Mouse (Mus musculus) retina, embryonic 14.5 days (tissue): ENCODE measurements around the gene Manf.
A peak's percentile ranks its signal among the peaks of the same experiment; 100 is the strongest.

Experiments used
- DNase-seq: peaks from one replicate; pipeline ENCODE4 v3.0.0-alpha.2; 2015; ENCODE audit warnings: low spot score

Gene Manf

DNA sequence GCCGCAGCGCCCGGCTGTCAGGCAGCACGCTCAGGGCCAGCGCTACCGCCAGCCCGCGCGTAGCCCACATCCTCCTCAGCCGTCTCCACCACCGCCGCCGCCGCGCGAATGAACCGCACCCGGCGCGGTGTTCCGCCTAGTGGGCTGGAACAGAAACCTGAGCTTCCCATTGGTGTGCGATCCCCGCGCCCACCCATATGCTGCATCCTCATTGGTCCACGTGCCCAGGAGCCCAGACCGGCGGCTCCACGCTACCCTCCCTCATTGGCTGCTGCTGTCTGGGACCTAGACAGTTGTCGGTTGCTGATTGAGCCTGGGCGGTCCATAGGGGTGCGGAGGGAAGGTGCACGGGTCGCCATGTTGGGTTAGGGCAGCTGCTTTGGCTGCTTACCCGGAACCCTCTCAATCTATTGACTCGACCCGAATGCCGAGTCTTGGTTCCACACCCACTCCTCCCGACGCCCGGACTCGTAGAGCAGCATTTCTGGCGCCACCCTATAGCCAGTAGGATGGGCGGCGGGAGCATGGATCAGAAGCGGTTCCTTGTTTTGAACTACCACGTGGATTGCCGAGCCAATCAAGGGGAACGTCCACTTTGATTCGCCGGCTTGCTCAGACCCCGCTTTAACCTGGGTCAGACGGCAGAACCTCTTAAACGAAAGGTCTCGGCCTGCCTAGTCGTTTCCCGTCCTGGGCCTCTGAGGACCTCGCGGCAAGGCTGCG is at the start of gene Manf:
Gene Manf, minus strand, starts transcription at position 151 of the 723 bp plus-strand sequence.
- peak; percentile 98 for DNase-seq

DNA sequence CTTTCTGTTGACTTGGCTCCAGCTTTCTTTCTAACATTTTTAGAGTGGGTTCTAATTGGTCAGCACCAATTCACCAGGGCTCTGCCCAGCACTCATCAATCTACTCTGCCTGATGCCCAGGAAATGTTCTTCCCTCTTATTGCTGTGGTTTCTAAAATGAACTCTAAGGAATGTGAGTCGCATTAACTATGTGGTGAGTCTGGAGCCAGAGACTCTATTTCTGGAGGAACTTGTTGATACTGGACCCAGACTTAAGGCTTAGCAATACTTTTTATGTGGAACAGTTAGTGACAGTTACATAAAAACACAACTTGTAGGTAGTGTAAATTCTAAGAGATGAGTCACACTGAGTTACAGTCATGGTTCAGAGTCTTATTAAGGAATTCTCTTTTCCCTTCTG is 43.2 kb upstream of the Manf start:
- no peak for DNase-seq

DNA sequence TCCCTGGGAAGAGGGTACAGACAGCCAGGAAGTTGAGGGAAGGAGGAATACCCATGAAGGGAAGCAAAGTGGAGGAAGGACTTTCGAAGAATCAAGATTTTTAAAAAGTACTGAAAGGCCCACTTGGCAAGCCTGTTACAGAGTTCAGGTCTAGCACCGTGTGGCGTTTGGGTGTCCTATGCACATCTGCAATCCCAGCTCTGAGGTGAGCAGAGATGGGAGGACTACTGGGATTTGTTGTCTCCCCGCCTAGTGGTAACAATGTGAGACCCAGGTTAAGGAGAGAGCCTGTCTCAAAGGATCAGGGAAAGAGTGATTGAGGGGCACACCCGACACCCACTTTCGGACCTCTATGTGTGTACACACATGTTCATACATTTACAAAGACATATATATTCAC is 23.1 kb upstream of the Manf start:
- DNase-seq, result no peak

DNA sequence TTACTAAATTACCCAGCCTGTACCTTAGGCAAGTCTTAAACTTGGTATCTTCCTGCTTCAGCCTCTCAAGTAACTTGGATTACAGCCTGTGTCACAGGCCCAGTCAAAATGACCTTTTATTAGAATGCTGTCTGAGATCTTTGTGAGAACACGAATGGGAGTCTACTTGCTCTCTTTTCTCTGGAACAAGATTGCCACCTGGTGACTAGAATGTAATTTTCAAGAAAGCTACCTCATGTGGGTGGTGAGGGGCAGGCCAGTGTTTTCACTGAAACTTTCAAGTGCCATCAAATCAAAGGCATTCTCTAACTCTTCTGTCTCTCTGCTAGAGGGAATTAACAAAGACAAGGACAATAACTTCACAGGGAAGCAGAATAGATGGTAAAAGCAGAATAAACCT is 22.0 kb upstream of the Manf start:
- DNase-seq, result no peak

DNA sequence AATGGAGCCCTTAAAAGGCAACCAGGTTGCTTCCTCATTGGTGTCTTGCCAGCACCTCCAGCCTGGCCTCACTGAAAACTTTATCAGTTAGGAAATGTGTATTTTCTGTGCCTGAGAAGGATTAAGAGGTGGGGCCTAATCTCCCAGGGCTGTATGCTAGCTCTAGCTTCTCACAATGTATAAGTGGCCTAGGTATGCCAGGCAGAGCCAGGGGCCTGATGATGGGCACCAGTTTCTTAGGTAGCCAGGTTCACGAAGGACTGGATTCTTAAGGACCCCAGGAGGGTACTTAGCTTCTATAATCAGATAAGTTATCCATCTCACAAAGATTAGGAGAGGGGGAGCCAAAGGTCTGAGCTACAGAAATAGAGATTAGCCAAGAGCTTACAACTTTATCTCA is 19.8 kb upstream of the Manf start:
- no peak for DNase-seq

DNA sequence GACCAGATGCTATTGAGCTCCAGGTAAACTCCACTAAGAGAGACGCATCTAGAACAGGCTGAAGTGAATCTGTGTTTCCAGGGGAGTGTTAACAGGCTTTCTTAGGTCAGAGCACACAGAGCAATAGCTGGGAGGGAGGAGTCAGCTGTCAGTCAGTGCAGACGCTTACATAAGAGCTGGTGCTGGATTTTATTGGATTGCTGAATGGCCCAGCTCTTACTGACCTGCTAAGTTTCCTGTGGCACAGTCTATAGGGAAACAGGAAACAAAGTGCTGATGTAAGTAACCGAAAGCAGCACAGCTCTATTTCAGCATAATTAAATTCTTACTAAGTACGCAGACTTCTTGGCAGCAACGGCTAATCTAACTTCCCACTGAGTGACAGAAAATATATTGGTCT is 16.9 kb upstream of the Manf start:
- DNase-seq, result no peak

DNA sequence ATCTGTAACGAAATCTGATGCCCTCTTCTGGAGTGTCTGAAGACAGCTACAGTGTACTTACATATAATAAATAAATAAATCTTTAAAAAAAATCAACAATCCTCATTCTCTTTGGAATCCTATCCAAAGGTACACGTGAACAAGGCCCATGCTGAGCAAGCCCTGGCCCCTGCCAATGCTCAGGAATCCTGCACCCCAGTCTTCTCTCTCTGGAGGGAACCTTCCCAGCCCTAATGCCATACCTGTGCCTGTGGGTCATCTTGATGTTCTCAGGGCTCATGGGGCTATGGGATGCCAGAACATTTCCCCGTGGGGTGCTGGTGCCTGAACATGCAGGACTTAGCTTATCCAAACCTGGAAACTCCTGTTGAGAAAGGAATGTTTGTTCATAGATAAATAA is 16.4 kb upstream of the Manf start:
- no peak for DNase-seq

DNA sequence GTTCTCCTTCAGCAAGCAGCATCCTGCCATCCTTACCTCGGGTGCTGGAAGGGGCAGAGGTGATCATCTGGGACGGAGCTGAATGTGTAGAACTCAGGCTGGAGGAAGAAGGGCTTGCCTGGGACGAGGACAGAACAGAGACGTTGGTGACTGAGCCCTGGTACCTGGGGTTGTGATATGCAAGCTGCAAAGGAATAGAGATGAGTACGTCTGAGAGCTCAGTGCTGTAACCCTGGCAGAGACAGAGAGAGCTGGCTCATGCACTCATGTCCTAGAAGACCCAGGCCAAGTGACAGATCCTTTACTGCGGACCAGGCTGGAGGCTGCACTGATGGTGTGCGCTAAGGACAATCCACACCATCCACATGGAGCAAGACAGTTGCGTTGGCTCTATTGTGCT is 14.8 kb upstream of the Manf start:
- DNase-seq, result no peak

DNA sequence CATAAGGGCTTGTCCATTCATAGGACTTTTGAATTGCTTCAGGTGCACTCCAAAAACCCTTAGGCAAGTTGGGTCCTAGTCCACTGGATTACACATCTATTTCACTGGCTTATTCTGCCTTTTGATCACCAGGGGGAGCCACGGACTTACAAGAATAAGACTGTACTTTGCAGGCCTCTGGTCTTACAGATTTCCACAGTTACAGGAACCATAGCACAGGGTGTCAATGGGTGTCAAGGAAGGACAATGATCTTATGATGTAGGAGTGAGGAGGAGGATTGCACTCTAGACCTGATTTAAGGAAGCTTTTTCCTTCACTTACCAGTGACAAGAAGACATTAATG is 12.0 kb upstream of the Manf start:
- peak; percentile 78 for DNase-seq

DNA sequence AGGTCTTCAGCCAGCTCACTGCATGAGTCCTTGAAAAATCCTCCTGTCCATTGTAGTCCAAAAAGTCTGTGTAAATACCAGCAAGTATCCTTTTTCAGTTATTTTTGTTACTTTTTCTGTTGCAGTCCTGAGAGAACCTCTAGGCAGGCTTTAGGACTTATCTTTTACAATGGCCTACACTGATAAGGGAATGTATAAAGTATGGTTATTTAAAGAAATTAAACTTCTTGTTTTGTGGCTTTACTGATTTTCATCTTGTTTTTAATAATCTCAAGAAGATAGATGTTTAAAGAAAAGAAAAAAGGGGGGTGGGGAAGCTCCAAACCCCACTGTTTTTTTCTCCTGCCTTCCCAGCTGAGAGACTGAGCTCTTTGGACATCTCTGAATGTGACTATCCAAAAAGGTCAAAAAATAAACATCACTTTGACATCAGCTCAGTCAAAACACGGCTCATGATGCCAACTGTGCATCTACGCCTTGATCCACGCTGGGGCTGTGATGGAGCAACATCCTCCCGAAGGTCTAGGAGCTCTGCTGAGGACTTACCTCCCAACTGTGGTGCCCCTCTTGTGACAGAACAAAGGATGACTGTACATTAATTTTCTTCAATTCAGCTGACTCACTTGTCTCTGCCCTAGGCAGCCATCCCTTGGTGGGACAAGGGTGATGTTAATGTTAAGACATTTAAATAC is 11.5 kb upstream of the Manf start:
- DNase-seq, result no peak

DNA sequence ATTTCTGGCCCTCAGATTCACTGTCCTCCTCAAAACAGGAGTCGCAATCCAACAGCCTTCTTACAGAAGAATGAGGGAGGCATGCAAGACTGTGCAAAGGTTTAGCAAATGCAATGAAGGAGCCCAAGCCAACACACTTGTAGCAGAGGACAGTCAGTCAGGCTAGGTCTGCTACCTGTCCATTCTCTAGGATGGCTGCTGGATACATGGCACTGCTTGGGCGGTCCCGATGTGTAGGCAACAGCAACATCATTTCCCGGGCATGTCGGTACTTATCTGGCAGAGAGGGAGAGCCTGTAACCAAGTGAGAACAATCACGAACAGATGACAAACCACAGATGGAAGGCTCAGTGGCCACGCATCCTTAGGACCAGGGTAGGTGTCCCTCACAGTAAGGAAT is 9.8 kb upstream of the Manf start:
- DNase-seq, result no peak

DNA sequence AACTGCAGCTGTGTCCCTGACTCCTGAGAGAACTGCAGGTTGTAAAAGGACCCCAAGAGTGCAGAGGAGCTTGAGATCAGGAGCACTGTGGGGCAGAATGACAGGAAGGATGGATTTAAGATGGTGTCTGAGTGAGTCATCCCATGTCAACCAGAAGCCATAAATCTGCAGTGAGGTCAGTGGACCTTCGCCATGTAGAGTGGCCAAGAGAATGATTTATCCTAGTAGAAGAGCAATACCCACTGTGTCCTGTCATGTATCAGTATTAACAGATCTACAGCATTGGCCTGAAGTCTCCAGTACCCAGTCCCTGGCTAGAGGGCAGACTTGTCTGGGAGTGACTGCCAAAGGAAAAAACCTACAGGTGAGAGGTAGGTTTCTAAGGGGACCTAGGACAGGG is 7.1 kb upstream of the Manf start:
- no peak for DNase-seq

DNA sequence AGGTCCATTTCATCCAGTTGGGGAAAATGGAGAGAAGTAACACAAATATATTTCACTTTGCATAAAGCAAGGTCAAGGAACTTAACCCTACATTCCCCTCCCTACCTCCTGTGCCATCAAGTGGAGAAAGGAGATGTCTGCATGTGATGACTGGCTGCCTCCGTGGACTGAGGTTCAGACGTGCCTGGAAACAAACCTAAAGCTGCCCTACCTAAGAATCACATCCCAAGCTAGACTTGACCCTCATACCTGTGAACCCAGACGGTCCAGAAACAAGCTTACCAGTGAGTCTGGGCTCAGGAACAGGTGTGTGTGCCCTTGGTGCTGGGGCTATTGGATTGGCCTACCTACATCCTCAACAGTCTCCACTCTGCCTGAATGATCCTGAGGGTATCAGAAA is 1.5 kb upstream of the Manf start:
- no peak for DNase-seq

DNA sequence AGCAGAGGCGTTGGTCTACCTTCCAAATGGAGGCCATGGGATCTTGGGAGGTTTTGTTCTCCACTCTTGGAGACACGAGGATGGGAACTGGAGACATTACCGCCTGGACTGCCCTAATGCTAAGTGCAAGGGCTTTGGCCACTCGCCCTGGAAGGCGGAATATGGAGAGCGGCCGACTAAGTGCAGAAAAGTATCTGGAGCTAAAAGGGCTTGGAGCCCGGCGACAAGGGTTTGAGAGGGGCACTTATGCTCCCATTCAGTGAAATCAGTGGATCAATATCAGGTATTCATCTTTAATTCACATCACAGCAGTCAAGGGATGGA is 735 bp upstream of the Manf start:
- no peak for DNase-seq

DNA sequence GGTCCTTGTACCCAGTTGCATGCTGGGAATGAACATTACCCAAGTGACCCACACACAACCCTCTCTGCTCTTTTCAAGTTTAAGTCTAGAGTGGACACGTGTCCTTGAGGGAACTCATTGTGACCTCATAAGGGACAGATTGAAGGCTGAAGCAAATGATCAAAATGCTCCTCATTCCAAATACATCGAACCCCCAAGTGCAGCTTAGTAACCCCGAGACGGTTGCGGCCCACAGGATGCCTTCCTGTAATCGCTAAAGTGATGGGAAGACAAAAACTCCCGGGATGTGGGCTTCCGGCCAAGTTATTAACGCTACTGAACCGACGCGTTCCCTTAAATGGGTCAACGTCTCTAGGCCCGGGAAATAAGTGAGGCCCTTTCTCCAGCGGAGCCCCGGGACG is 438 bp downstream of the Manf start:
- DNase-seq, result peak; percentile 50

DNA sequence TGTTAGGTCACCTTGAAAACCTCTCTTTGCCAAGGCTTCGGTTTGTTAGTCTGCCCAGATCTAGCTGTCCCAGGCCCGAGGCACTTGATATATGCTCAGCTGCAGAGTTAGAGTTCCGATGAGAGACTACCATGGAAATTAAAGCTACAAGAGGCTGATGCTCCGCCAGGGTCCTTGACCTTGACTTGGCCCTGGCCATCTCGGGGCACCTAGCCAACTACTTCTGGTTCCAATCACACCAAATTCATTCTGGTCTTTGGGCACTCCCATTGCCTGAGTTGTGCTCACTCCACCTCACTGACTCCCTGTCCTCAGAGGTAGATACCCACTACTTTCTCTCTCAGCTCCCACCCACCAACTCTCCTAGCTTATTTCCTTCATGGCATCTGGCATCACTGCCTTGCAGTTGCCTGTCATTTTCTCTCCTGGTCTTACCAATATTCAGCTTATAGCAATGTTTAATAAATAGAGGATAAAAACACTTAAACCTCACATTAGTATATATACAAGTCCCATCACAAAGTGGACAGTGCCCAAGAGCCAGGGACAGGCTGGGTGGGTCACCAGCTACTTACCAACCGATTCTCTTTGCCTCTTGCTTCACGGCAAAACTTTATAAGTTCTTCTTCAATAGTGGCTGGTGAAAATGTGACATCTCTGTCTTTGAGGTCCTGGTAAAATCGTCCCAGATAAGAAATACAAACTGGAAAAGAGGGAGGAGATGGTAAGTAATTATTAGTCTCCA is 1.1 kb downstream of the Manf start:
- no peak for DNase-seq

DNA sequence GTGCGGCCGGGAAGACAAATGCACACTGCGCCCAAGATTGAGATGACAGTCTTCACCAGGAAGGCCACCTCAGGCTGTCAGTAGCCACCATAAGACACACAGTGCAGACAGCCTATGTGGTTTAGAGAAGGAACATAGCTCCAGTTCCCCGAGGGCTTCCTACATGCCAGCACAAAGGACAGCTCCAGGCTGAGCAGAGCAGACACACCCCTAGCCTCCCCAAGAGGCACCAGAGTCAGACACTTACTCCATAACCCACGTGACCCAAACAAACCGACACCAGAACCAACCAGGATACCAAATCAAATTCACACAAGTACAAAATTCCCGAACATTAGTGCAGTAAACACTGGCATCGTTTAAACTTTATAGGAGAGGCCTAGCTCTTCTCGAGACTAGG is 2.5 kb downstream of the Manf start:
- no peak for DNase-seq

DNA sequence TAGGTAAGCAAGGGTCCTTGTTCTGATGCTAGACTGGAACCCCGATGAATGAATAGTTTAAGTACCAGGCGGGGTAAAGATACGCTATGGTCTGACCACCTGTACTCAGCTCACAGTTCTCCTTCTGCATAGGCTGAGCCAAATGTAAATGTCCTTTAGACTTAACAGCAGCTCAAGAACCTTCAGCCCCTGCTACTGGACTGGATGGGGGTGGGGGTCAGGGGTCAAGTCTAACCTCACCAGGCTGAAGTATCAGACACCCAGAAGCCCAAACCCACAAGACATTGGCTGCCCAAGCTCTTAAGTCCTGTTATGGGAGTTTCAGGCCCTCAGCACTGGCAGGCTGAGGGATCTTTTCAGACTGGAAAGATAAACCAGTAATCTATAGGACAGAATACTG is 3.4 kb downstream of the Manf start:
- DNase-seq, result no peak

DNA sequence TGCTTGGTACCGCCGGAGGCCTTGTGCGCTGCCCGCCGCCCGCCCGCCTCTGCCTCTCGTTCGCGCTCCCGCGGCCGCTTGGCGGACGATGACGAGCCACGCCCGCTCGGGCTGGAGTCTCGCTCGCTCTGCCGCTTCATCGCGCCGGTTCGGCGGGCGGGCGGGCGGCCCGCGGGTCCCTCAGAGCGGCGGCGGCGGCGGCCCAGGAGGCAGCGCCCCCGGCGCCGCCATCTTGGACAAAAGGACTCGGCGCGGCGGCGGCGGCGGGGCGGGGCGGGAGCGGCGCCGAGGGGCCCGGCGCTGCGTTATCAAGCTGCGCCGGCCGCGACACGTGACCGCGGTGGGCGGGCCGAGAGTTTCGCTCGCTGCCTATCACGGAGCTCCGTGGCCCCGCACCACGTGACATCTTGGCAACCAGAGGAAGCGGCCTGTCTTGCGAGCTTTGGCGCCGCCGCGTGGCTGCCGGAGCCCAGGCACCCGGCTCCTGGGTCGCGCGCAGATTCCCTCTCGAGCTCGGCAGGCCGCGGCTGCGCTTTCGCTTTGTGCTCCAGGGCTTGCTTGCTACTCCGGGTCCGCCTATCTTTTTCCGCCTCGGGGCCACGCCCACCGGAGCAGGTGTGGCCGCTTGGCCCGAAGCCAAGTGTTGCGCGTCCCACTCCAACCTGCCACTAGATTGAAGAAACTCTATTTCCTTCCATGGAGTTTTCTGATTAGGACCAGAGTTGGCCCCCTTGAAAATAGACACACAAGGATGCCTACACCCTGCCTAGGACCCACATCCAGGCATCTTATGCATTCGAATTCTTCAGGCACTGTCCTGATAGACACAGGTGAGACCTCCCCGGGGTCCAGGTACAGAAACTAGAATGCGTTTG is 4.7 kb downstream of the Manf start, which contains the start of gene Rbm15b:
Gene Rbm15b, minus strand, starts transcription at position 601 of the 875 bp plus-strand sequence.
- DNase-seq, result peak; percentile 99

DNA sequence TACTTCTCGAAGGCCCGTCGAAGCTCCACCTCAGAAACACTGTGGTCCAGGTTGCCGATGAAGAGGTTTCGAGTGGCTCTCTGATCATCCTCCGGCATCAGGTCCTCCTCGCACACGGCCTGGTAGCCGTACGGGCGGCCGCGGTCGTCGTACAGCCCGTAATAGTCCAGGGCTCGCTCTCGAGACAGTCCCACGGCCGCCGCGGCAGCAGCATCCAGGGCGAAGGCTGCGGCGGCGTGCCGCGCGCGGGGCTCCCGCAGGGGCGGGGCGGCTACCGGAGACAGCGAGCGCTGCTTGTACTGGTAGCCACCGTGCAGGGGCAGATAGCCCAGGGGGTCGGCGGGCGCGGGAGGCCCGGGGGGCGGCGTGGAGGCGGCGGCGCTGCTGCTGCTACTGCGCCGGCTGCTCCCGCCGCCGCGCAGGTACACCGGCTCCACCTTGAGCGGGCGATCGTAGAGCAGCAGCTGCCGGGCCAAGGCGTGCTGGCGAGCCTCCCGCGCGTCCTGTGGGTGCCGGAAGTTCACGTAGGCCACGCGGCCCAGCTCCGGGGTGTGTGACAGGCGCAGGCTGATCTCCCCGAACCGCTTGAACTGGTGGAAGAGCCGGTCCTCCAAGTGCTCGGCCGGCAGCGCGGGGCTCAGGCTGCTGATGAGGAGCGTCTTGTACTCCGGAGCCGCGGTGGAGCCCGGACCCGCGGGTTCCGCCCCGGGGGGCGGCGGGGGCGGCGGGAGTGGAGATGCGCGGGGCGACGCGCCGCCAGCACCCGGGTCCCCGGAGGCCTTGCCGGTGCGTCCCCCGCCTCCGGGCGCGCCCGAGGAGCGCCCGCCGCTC is 5.7 kb downstream of the Manf start:
- DNase-seq, result peak; percentile 40
